Mouse (Mus musculus): Measurements from ENCODE around the gene Tcf23.

Tcf23 gene

GRCm38 (mm10) chr5:30949654-30950326 is 18.7 kb upstream of the Tcf23 start:
- under 1% methylated on average over 31 of the region's 31 CpGs for WGBS

GRCm38 (mm10) chr5:30950451-30950850 is 18.0 kb upstream of the Tcf23 start:
- WGBS, result 21% methylated on average over 4 of the region's 4 CpGs

- 65% methylated on average over 2 of the region's 2 CpGs for WGBS
These were observed 17.5 kb upstream of the Tcf23 start for GRCm38 (mm10) chr5:30950922-30951321.

- WGBS, result 41% methylated on average over 6 of the region's 6 CpGs
These were observed 16.8 kb upstream of the Tcf23 start for GRCm38 (mm10) chr5:30951706-30952105.

- 77% methylated on average over 5 of the region's 5 CpGs for WGBS
These were observed 15.9 kb upstream of the Tcf23 start for GRCm38 (mm10) chr5:30952551-30952950.

- 88% methylated on average over 6 of the region's 6 CpGs for WGBS
These were observed 14.4 kb upstream of the Tcf23 start for GRCm38 (mm10) chr5:30954065-30954464.

- WGBS, result 96% methylated on average over 9 of the region's 9 CpGs
These were observed 13.9 kb upstream of the Tcf23 start for GRCm38 (mm10) chr5:30954556-30954955.

GRCm38 (mm10) chr5:30955751-30956150 is 12.7 kb upstream of the Tcf23 start:
- 75% methylated on average over 6 of the region's 6 CpGs for WGBS

- WGBS, result 87% methylated on average over 6 of the region's 6 CpGs
These were observed 10.6 kb upstream of the Tcf23 start for GRCm38 (mm10) chr5:30957891-30958290.

- WGBS, result 34% methylated on average over 19 of the region's 19 CpGs
These were observed 9.1 kb upstream of the Tcf23 start for GRCm38 (mm10) chr5:30959198-30959854.

- WGBS, result under 1% methylated on average over 56 of the region's 56 CpGs
These were observed 8.4 kb upstream of the Tcf23 start, which contains the start of gene Preb for GRCm38 (mm10) chr5:30959966-30960501. Gene Preb (minus strand): TSS chr5:30960361.

GRCm38 (mm10) chr5:30960814-30961213 is 7.6 kb upstream of the Tcf23 start:
- WGBS, result 95% methylated on average over 2 of the region's 2 CpGs

- WGBS, result 68% methylated on average over 10 of the region's 10 CpGs
These were observed 6.6 kb upstream of the Tcf23 start for GRCm38 (mm10) chr5:30961545-30962505.

GRCm38 (mm10) chr5:30963916-30964315 is 4.5 kb upstream of the Tcf23 start:
- 83% methylated on average over 3 of the region's 3 CpGs for WGBS

GRCm38 (mm10) chr5:30966189-30966588 is 2.3 kb upstream of the Tcf23 start:
- 92% methylated on average over 4 of the region's 4 CpGs for WGBS

- 76% methylated on average over 2 of the region's 2 CpGs for WGBS
These were observed 978 bp downstream of the Tcf23 start for GRCm38 (mm10) chr5:30969440-30969839.

GRCm38 (mm10) chr5:30974870-30975656 is 6.6 kb downstream of the Tcf23 start:
- 46% methylated on average over 9 of the region's 9 CpGs for WGBS

GRCm38 (mm10) chr5:30982357-30982756 is 13.9 kb downstream of the Tcf23 start:
- WGBS, result 12% methylated on average over 2 of the region's 2 CpGs

- 37% methylated on average over 5 of the region's 5 CpGs for WGBS
These were observed 24.7 kb downstream of the Tcf23 start for GRCm38 (mm10) chr5:30992980-30993676.

- 46% methylated on average over 3 of the region's 3 CpGs for WGBS
These were observed 25.6 kb downstream of the Tcf23 start for GRCm38 (mm10) chr5:30994074-30994473.

All from cerebral cortex, adult 2 months (tissue).